Mouse (Mus musculus) T-helper 2 cell (primary cell): Measurements from ENCODE around the gene Phlda3.

Source experiments
- in situ Hi-C: fragments of 300-600 bp; cut with MboI, MseI; formaldehyde crosslinking; loops from one replicate; pipeline ENCODE4 v1.15.1; 2025; ENCODE audit warnings: high pct_unique_total_duplicates

Phlda3 gene

DNA sequence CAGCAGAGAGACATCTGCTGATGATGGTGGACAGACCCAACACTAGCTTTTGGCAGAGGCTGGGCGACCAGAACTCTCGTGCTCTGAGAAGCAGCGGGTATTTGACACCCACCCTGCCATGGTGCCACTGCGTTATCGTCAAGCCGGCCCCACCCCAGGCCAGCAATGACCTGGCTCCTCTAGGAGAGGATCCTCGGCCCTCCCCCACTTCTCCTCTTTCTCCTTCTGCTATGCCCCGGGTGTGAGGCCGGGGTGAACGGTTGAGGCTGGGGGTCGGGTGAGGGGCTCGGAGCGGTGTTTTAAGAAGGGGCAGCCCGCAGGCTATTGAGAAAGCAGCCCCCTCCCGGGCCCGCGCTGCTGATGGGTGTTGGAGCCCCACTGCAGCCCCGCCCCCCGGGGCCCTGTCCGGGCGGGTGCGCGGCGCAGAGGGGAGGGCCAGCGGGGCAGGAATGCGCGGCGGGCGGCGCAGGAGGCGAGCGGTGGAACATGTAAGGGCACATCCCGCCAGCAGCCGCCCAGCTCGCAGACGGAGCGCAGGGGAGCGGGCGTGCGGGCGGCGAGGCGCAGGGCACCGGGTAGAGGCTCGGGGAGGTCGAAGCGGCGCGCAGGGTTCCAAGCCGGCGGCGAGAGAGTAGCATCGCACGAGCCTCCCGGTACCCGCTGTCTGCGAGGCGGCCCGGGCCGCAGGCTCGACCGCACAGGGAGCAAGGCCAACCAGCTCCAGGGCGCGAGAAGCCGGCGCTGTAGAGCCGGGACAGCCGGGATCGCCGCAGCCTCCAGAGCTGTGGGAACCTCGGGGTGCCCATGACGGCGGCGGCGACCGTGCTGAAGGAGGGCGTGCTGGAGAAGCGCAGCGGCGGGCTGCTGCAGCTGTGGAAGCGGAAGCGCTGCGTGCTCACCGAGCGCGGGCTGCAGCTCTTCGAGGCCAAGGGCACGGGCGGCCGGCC lies at the start of gene Phlda3:
Phlda3 (plus strand) TSS at position 475 of the 947 bp plus-strand sequence.
- in situ Hi-C loops, result no loop called here

DNA sequence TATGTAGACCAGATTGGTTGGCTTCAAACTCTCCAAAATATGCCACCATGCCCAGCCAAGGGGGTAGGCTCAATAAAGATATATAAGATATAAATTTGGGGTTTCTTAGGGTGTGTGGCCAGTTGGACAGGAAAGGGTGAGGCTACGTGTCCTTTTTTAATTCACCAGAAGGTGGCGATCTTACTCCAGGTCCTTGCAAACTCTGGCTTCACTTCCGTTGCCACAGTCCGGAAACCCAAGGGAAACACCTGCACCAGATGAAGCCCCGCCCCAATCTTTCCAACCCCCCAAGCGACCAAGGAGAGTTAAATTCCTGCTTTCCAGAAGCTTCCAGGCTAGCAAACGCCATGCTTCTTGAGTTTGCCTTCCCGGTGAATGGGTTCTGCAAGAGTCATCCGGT lies 46.4 kb upstream of the Phlda3 start:
- in situ Hi-C loops, result no loop called here

DNA sequence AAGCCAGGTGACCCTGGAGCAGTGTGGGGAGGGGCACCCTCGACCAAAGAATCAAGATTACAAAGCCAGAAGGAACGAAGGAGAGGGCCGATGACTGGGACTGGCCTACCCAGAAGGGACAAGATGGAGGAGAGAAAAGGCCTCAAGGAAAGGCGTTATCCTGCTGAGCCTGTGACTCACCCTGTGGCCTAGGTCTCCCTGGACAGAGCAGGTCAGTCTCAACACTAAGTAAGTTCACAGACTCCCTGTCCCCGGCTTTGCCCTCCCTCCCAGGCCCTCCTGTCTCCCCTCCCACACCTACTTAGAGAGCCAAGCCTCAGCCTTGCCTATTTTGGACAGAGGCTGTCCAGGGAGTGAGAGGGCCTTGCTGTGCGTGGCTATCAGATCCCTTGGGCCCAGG lies 45.9 kb upstream of the Phlda3 start, which contains the start of gene Csrp1:
Csrp1 (plus strand) TSS at position 79 of the 400 bp plus-strand sequence.
- in situ Hi-C loops, result loop anchor here (10.0 kb wide), 1 partner anchor 65 kb away; no protein-coding TSS in a partner anchor

DNA sequence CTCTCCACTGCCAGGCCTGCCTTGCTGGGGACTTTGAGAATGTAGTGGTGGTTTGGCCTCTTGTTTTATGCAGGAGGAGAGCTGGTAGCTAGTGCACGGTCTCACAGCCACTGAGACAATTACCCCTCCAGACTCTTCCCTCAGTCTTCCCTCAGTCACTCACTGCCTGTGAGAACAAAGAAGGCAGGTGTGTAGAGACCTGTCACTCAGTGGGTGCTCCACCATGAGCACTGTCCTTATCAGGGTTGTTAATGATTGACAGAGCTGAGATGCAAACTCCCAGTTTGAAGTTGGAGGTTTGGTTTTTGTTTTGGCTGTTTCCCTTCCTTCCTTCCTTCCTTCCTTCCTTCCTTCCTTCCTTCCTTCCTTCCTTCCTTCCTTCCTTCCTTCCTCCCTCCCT lies 42.9 kb upstream of the Phlda3 start:
- in situ Hi-C loops, result loop anchor here (10.0 kb wide), 1 partner anchor 62 kb away; no protein-coding TSS in a partner anchor

DNA sequence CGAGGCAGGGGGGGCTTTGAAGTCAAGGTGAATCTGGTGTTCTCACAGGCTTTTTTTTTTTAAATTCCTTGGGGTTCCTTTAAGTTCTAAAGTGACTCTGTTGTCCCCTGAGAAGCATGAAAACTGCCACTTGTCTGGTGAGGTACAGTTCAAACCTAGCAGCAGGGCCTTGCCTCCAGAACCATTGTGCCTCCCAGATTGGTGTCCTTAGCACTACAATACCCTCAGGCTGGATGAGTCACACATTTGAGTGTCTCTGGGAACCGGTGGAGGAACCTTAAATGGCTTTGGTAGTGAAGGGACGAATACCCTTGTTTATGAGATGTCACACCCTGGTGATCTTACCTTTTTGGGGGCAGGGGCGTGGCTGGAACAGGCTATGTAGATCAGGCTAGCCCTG lies 41.8 kb upstream of the Phlda3 start:
- in situ Hi-C loops, result loop anchor here (10.0 kb wide), 1 partner anchor 61 kb away; no protein-coding TSS in a partner anchor

DNA sequence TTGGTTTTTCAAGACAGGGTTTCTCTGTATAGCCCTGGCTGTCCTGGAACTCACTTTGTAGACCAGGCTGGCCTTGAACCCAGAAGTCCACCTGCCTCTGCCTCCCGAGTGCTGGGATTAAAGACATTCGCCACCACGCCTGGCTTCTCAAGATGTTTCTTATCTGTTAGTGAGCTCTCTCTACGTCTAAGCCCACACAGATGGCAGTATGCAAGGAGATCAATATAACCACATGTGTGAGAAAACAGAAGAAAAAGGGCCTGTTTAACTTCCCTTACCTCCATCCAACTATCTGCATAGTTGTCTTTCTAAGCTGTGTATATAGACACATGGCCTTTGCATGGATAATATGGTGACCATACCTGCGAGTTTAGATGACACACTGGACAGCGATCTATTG lies 40.6 kb upstream of the Phlda3 start:
- in situ Hi-C loops, result loop anchor here (5.0 to 10.0 kb wide), 2 partner anchors 59 to 97 kb away; no protein-coding TSS in a partner anchor

DNA sequence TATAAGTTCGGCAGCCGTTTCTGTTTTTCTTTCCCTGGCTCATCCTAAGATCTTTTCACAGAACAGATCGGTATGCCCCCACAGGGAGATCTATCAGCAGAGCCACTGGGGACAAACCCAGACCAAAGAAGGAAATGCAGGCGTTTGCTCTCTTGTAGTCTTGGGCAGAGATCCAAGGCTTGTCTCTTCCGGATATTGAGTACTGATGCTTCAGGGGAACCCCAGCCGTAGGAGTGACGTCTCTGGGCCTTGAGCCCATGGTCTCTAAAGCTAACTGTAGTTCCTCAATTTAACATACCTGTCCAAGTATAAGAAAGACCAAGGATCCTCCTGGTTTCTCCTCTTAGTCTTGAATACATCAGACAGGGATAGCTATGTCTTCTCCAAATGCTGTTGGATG lies 40.0 kb upstream of the Phlda3 start:
- in situ Hi-C loops, result loop anchor here (5.0 to 10.0 kb wide), 2 partner anchors 59 to 96 kb away; no protein-coding TSS in a partner anchor

DNA sequence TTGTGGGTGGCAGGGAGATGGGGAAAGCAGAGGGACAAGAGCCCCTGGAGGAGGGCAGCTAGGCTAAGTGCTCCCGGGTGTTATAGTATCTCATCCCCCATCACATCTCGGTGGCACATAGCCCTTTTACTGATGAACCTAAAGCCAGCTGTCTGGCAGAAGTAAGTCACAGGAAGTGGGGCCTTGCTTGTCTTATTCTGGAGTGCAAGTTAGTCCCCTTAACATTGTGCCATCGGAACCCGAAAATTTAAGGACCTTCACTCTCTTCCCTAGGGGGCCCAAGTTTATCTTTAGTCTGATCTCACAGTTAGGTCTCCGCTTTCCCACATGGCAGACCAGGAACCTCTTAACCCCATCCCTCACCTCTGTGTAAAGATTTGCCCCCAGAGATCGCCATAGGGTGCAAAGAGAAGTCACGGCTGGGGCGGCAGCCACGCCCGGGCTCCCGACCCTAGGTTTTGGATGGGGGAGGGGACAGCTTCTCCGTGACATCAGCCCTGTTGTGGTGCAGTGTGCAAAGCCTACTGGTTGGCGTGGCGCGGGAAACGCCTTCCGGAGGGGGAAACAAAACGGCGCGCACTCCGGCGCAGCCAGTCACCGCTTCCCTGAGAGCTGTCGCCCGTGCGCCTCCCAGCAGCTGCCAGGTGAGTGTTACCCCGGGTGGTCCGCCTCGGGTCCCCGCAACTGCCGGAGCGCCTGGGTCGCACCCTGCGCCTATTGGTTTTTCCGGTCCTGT lies 37.1 kb upstream of the Phlda3 start:
- in situ Hi-C loops, result loop anchor here (5.0 to 10.0 kb wide), 2 partner anchors 56 to 94 kb away; no protein-coding TSS in a partner anchor

DNA sequence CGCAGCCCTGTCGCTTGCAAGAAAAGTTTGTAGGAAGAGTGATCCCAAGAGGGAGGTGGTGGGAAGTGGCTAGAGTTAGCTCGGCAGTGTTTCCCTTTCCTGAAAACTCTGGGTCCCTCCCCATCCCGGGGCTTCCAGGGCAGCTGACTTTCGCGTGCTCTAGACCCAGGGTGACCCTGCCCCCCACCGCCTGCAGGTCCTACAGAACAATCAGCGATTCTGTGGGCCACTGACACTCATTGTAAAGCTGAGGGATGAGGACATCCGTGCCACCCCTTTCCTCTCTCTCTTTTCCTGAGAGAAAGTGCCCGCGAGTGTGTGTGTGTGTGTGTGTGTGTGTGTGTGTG lies 36.6 kb upstream of the Phlda3 start:
- in situ Hi-C loops, result loop anchor here (5.0 to 10.0 kb wide), 2 partner anchors 55 to 93 kb away; no protein-coding TSS in a partner anchor

DNA sequence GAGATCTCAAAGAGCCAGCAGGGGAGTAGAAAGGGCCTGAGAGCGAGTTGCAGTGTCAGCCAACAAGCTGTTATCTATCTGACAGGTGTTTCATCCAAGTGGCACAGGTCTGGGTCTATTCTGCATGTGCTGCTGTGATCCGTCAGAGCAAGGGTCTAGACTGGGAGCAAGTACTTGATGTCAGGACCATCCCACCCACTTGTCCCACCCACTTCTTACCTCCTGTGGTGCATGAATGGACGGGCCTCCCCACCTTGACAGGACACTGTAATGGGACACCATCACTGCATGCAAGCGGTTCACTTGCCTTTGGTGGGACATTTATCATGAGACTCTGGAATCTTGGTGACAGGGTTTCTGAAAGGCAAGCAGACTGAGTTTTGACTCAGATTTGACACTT lies 36.1 kb upstream of the Phlda3 start:
- in situ Hi-C loops, result loop anchor here (5.0 to 10.0 kb wide), 3 partner anchors 55 to 275 kb away; partner anchors contain the start of genes Igfn1 and Tmem9

DNA sequence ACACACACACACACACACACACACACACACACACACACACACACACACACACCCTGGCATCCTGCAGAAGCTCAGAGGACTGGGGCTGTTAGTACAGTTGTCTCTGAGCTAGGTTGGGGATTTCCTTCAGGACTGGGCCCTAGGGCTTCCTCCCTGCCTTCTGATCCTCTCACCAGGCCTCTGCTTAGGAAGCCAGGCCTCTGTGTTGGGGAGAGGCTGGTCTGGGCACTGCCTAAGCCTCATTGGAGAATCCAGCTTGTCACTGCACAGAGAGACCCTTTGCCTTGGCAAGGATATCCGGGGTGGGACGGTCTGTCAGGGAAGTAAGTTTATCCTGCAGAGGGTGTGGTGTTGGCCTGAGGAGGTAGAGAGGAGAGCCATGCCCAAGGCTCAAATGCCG lies 35.6 kb upstream of the Phlda3 start:
- in situ Hi-C loops, result loop anchor here (10.0 kb wide), 1 partner anchor 275 kb away; the partner anchor contains the start of genes Igfn1 and Tmem9

DNA sequence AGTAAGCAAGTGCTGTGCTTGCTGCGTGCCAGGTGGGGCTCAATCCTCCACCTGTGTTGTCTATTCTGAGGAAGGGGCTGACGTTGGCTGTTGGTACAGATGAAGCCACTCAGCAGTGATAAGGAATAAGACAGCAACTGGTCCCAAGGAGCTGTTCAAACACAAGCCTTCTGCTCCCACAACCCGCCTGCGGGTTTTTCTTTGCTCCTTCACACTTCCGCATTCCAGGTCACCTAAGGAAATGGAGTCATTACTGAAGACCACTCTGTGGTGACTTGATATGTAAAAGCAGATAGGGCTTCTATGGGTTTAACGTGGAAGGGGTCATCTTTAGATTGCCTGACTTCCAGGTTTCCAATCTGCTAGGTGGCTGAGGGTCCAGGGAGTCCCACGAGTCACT lies 34.5 kb upstream of the Phlda3 start:
- in situ Hi-C loops, result loop anchor here (10.0 kb wide), 1 partner anchor 273 kb away; the partner anchor contains the start of genes Igfn1 and Tmem9

DNA sequence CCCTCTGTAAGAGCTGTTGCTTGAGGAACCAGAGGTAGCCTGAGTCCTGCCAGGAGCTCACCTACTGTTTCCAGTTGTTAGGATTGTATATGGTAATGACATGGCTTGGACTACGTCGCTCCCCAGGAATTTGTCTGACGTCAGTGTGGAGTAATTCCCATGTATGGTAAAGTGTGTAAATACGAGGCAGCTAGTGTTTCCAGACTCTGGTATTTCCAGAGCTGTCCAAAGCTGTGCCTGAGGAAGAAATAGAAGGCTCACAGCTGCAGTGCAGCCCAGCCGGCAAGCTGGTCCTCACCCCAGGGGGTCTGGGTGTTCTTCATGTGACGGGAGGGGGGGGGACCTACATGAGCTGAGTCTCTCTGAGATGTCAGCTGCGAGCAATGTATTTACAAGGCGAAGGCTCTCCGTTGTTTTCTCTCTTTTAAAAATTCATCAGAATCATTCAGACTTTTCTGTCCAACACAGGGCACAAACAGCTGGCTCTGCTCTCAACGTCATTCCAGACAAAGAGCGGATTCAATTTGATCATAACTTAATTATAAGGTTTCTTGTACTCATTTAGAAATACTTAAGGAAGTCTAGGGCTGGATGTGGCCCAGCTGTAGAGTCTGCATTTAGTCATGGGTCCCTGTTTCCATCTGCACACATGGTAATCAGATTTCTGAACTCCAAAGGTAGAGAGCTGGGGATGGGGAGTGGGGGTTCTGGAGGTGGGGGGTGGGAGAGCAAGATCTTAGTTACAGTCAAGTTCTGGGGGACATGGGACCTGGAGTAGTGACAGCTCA lies 33.8 kb upstream of the Phlda3 start:
- in situ Hi-C loops, result loop anchor here (10.0 kb wide), 1 partner anchor 273 kb away; the partner anchor contains the start of genes Igfn1 and Tmem9

DNA sequence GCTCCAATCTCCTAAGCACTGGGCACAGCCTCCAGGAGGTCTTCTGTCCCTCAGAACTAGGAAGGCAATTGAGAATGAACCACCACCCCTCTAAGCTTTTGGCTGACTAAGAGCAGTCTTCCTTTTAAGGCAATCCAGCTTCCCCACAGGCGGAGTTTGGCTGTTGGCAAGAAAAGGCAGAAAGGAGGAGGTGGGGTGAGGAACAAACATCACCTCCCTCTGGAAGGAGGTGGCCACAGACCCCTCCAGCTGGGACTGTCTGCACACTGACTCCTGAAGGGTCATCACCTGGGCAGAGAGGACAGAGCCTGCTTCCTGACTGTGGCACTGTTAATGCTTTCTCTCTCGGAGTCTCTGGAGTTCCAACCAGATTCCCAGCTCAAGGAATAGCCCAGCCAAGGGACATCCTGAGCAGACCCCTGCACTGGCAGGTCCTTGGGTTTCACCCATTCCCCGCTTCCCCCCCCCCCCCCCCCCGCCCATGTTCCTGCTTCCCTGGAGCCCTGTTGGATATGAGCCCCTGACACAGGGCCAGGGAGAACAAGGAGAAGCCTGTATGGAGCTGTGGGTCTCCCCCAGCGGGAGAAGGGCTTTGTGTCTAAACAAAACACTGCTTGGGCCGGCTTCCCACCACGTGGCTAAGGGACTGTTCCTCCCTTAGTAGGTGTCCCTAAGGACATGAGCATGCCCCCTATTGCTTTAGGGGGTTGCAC lies 31.5 kb upstream of the Phlda3 start:
- in situ Hi-C loops, result loop anchor here (10.0 kb wide), 1 partner anchor 270 kb away; the partner anchor contains the start of genes Igfn1 and Tmem9

DNA sequence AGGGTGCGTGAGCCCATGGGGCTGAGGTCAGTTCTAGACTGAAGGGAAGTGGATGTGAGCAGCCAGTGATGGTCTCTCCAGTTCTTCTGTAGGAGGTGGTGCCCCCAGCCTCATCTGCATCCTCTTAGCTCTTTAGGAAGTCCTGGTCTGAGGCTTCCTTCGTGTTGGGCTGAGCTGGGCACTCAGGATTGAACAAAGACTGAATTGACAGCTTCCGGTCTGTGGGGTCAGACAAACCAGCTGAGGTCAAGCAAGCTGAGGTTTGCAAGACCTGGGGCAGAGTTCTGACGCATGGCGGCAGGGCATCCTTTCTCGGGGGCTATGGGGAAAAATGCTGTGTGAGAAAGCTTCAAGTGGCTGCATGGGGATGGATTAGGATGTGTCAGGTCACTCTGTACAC lies 30.5 kb upstream of the Phlda3 start:
- in situ Hi-C loops, result loop anchor here (10.0 kb wide), 1 partner anchor 269 kb away; the partner anchor contains the start of genes Igfn1 and Tmem9

DNA sequence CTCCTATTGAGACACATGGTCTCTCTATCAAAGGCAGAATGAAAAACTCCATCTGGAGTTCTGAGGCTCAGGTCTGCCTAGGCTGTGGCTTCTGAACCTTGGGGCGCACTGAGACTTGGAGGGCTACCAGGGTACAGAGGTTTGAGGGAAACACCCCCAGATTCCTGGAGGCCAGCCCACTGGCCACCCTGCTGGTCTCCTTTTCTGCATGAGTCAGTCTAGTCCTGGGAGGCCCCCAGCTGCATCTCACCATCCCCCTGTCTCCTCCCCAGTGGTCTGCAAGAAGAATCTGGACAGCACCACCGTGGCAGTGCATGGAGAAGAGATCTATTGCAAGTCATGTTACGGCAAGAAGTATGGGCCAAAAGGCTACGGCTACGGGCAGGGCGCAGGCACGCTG lies 20.9 kb upstream of the Phlda3 start:
- in situ Hi-C loops, result no loop called here

DNA sequence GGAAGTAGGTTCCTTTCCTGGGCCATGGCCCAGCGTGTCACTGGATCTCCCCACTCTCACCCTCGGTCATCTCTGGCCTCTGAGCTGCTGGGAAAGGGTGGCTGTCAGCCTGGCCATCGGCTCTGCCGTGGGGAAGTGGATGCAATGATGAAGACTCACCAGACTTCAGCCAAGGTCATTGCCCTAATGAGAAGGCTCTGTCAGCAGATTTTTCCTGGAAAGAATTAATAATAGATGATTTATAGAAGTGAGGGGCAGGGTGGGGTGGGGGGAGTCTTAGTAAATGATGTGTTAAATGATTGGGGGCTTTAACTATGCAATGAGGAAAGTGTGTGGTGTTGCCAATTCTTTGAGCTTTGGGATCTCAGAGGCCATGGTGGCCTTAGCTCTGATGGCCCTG lies 19.7 kb upstream of the Phlda3 start:
- in situ Hi-C loops, result no loop called here

DNA sequence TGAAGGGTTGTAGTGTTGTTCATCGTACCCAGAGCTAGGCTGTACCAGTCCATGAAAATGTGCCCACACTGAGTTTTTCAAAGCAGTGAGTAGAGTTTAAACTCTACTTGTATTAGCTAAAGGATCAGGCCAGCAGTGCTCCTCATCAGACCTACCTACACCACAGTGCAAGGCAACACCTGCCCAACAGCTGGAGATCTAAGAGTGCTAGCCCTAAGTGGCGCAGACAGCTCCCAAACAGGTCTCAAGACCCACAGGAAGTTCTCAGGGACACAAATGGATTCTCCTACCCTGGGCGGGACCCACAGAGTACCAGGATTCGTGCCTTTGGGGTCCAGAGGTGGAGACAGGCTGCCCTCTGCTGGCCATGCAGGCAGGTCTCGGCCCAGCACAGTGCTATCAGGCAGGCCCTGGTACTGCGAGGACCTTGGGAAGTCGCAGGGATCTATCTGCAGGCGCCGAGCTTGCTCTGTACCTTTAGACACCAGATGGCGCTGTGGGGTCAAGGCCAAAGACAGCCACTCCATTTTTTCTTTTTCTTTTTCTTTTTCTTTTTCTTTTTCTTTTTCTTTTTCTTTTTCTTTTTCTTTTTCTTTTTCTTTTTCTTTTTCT lies 13.1 kb upstream of the Phlda3 start:
- in situ Hi-C loops, result loop anchor here (5.0 kb wide), 1 partner anchor 34 kb away; no protein-coding TSS in a partner anchor

DNA sequence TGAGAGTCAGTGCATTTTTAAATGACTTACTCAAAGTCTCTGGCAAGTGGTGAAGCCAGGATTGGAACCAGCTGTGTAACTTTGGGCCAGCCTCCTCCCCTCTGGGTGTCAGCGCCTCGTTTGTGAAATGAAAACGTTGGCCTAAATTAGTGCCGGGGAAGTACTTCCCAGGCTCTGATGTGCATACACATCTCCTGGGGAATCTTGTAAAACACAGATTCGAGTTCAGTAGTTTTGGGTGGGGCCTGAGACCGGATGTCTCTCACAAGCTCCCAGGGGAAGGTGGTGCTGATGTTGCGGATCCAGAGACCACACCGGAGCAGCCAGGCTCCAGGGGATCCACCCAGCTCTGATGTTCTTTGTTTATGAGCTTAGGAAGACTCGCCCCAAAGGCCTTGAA lies 10.6 kb upstream of the Phlda3 start:
- in situ Hi-C loops, result no loop called here

DNA sequence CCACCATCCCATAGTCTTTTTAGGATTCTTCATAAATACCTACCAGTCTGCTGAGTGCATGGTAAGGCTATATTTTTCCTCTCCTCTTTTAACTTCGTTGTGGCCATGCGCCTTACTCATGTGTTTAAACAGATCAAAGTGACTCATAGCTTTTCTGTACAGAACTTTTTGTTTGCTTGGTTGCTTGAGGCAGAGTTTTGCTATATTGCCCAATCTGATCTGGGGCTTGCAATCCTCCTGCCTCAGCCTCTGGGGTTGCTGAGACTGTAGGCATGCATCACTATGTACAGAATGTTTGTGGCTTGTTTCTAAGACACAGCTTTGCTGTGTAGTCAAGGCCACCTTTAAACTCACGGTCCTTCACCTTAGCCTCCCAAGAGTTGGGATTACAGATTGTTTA lies 10.0 kb upstream of the Phlda3 start:
- in situ Hi-C loops, result no loop called here
